ENCODE assay signal across 8 mouse cellular contexts in the genomic region with DNA sequence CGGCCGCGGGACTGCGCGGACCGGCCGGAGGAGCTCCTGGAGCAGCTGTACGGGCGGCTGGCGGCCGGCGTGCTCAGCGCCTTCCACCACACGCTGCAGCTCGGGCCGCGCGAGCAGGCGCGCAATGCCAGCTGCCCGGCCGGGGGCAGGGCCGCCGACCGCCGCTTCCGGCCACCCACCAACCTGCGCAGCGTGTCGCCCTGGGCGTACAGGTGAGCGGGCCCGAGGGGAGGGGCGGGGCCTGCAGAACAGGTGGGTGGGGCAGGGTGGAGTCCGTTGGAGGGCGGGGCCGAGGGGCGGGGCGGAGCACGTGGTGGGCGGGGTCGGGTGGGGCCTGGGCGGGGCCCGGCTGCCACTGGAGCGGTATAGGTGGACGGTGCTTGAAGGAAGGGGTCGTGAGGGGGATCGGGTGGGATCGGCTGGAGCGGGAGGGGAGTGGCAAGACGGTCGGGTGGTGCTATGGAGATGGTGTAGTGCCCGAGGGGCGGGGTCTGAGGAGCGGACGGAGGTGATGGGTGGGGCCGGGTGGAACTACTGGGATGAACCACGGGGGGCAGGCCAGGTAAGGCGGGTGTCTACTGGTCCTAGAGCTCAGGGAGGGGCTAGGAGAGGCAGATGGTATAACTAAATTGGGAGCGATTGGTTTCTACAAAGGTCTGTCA. TPM values are rescaled to one million over a fixed set of nuclear protein-coding genes. Genes with fewer than 3 reads are reported as not detected.
DNase-seq lines count a peak whose midpoint lies in the region; ATAC-seq lines count a peak whose summit lies in the region.

No protein-coding gene starts in this region.

- WGBS in embryonic facial prominence, embryonic 14.5 days = 1% methylated on average over 16 of the region's 60 CpGs
- 1% methylated on average over 59 of the region's 60 CpGs for WGBS in heart, embryonic 13.5 days
- under 1% methylated on average over 54 of the region's 60 CpGs for WGBS in liver, embryonic 13.5 days (ENCODE audit: insufficient replicate concordance)
- WGBS in stomach, embryonic 15.5 days = 2% methylated on average over 48 of the region's 60 CpGs

- H3K4me1 ChIP-seq in embryonic facial prominence, embryonic 14.5 days (ENCODE audit: control insufficient read depth, insufficient read depth, low read length) = peaks cover 5% of the 10 kb centered on the region; the same call in 1 of the 2 replicates
- H3K4me1 ChIP-seq in heart, embryonic 13.5 days = peaks cover 23% of the 10 kb centered on the region
- peaks cover 27% of the 10 kb centered on the region for H3K4me1 ChIP-seq in liver, embryonic 13.5 days (replicated peaks)
- 0 out of 2 replicates have a peak, but pooled peaks cover 5% of the 10 kb centered on the region for H3K4me1 ChIP-seq in stomach, embryonic 15.5 days

- DNase-seq in B cell, adult 2 months = peak; percentile 62 to 70
- DNase-seq in adrenal gland, postnatal 25 days = peak; percentile 76
- DNase-seq in embryonic facial prominence, embryonic 14.5 days (ENCODE audit: low spot score) = peak; percentile 67
- DNase-seq in kidney, postnatal 10 days = peak; percentile 86
- DNase-seq in liver, embryonic 13.5 days = peak; percentile 33
- peak; percentile 22 to 54 for DNase-seq in natural killer cell, adult 2 months (ENCODE audit: low spot score in 2 of 2)

- H3K9ac ChIP-seq in embryonic facial prominence, embryonic 14.5 days (ENCODE audit: low read depth, low read length) = peak overlapping the region; percentile 78
- peak overlapping the region; percentile 83 for H3K9ac ChIP-seq in heart, embryonic 13.5 days
- peak overlapping the region; percentile 49; the same call in 1 of the 2 replicates for H3K9ac ChIP-seq in liver, embryonic 13.5 days
- H3K9ac ChIP-seq in stomach, embryonic 15.5 days = peak overlapping the region; percentile 61

- 0 out of 2 replicates have a peak, but pooled peaks cover 17% of the 10 kb centered on the region for H3K27me3 ChIP-seq in embryonic facial prominence, embryonic 14.5 days (replicated peaks; ENCODE audit: control insufficient read depth, insufficient read depth, low read length)
- peaks cover 63% of the 10 kb centered on the region for H3K27me3 ChIP-seq in heart, embryonic 13.5 days (replicated peaks)
- peaks cover 58% of the 10 kb centered on the region for H3K27me3 ChIP-seq in liver, embryonic 13.5 days
- no peaks in the 10 kb centered on the region for H3K27me3 ChIP-seq in stomach, embryonic 15.5 days (replicated peaks)

- H3K9me3 ChIP-seq in embryonic facial prominence, embryonic 14.5 days (ENCODE audit: control insufficient read depth, low read length) = no peaks in the 10 kb centered on the region
- no peaks in the 10 kb centered on the region for H3K9me3 ChIP-seq in heart, embryonic 13.5 days
- no peaks in the 10 kb centered on the region for H3K9me3 ChIP-seq in liver, embryonic 13.5 days (replicated peaks)
- no peaks in the 10 kb centered on the region for H3K9me3 ChIP-seq in stomach, embryonic 15.5 days

- peak overlapping the region; percentile 75 for H3K4me2 ChIP-seq in embryonic facial prominence, embryonic 14.5 days (ENCODE audit: low read depth, low read length)
- peak overlapping the region; percentile 94 for H3K4me2 ChIP-seq in heart, embryonic 13.5 days
- H3K4me2 ChIP-seq in liver, embryonic 13.5 days = peak overlapping the region; percentile 83
- H3K4me2 ChIP-seq in stomach, embryonic 15.5 days = peak overlapping the region; percentile 95

- peak; percentile 86 for ATAC-seq in embryonic facial prominence, embryonic 14.5 days (ENCODE audit: low read depth)
- ATAC-seq in heart, embryonic 13.5 days (ENCODE audit: extremely low read depth, insufficient number of reproducible peaks, low FRiP score, low TSS enrichment) = peak; percentile 45
- peak; percentile 58 for ATAC-seq in liver, embryonic 13.5 days (ENCODE audit: low read depth)
- ATAC-seq in stomach, embryonic 15.5 days (ENCODE audit: insufficient read depth, low FRiP score, low read depth) = peak; percentile 85

- peak overlapping the region; percentile 52; the same call in 1 of the 2 replicates for H3K27ac ChIP-seq in embryonic facial prominence, embryonic 14.5 days (replicated peaks; ENCODE audit: low read depth, low read length)
- no peak overlapping the region for H3K27ac ChIP-seq in heart, embryonic 13.5 days (replicated peaks)
- H3K27ac ChIP-seq in liver, embryonic 13.5 days = no peak overlapping the region
- peak overlapping the region; percentile 73 for H3K27ac ChIP-seq in stomach, embryonic 15.5 days

- H3K4me3 ChIP-seq in embryonic facial prominence, embryonic 14.5 days (ENCODE audit: low read depth, low read length) = peak overlapping the region; percentile 76
- peak overlapping the region; percentile 75 for H3K4me3 ChIP-seq in heart, embryonic 13.5 days
- peak overlapping the region; percentile 66 for H3K4me3 ChIP-seq in liver, embryonic 13.5 days (replicated peaks)
- peak overlapping the region; percentile 79 for H3K4me3 ChIP-seq in stomach, embryonic 15.5 days (replicated peaks)

- no peaks in the 10 kb centered on the region for H3K36me3 ChIP-seq in embryonic facial prominence, embryonic 14.5 days (ENCODE audit: control insufficient read depth, insufficient read depth, low read length)
- H3K36me3 ChIP-seq in heart, embryonic 13.5 days = no peaks in the 10 kb centered on the region
- H3K36me3 ChIP-seq in liver, embryonic 13.5 days = no peaks in the 10 kb centered on the region
- no peaks in the 10 kb centered on the region for H3K36me3 ChIP-seq in stomach, embryonic 15.5 days

RNA-seq across cellular contexts. Expression of a gene that starts 0.9 kb away (rescaled TPM):
- total RNA-seq in adrenal gland, postnatal 25 days (2021) = 1.9 and 3.7 TPM in 2 replicates
- 5.4 and 5.5 TPM in 2 replicates for polyA plus RNA-seq in embryonic facial prominence, embryonic 14.5 days (2014; fragmentation: Nextera tagmentation; extraction: Ambion mirVana)
- 1.1 and 1.5 TPM in 2 replicates for polyA plus RNA-seq in heart, embryonic 13.5 days (2015; fragmentation: Nextera tagmentation; extraction: Ambion mirVana)
- polyA plus RNA-seq in liver, embryonic 13.5 days (2015; fragmentation: Nextera tagmentation; extraction: Ambion mirVana) = 0.42 and 0.50 TPM in 2 replicates
- polyA plus RNA-seq in stomach, embryonic 15.5 days (2015; fragmentation: Nextera tagmentation; extraction: Ambion mirVana) = 8.1 and 9.0 TPM in 2 replicates

RNA-seq across cellular contexts. Expression of a gene that starts 45.9 kb away (rescaled TPM):
- total RNA-seq in adrenal gland, postnatal 25 days (2021) = 26.8 and 28.6 TPM in 2 replicates
- polyA plus RNA-seq in embryonic facial prominence, embryonic 14.5 days (2014; fragmentation: Nextera tagmentation; extraction: Ambion mirVana) = 87.2 and 105 TPM in 2 replicates
- polyA plus RNA-seq in heart, embryonic 13.5 days (2015; fragmentation: Nextera tagmentation; extraction: Ambion mirVana) = 62.2 and 71.4 TPM in 2 replicates
- polyA plus RNA-seq in liver, embryonic 13.5 days (2015; fragmentation: Nextera tagmentation; extraction: Ambion mirVana) = 47.3 and 52.6 TPM in 2 replicates
- polyA plus RNA-seq in stomach, embryonic 15.5 days (2015; fragmentation: Nextera tagmentation; extraction: Ambion mirVana) = 89.0 and 91.0 TPM in 2 replicates

Comparison
In these comparisons a context has a peak if more than half of its experiments do, and no peak if none do; other contexts are left out.
1. DNase-seq: peak in every context shown above with its lines; median percentile 86 in kidney, postnatal 10 days; 76 in adrenal gland, postnatal 25 days; 67 in embryonic facial prominence, embryonic 14.5 days; 66 in B cell, adult 2 months; 38 in natural killer cell, adult 2 months; 33 in liver, embryonic 13.5 days.
2. H3K27ac ChIP-seq: peak in embryonic facial prominence, embryonic 14.5 days (single experiment) and stomach, embryonic 15.5 days (single experiment); none in heart, embryonic 13.5 days (single experiment) and liver, embryonic 13.5 days (single experiment).
3. Peak in every context shown above with its lines, with median percentiles within 50 percentile points of each other: ATAC-seq, H3K4me2 ChIP-seq, H3K4me3 ChIP-seq and H3K9ac ChIP-seq.